Mouse (Mus musculus) monocyte, adult 5-6 weeks (primary cell): ENCODE data around the gene Ccdc102a. TPM values are rescaled to one million over a fixed set of nuclear protein-coding genes. Genes with fewer than 3 reads are reported as not detected.
"Not testable (repeated sequence)": the region's sequence is repeated elsewhere in the genome, so short reads cannot be mapped to it uniquely, and the experiment has no call there.

Experiments
- ATAC-seq: fragments of 153-309, 156-312 bp; replicated peaks from 2 replicates; pipeline ENCODE4 v1.8.0; 2017; ENCODE audit warnings: mild to moderate bottlenecking; ENCODE audit not compliant: low TSS enrichment, insufficient number of reproducible peaks, severe bottlenecking, poor library complexity, low FRiP score
- total RNA-seq: library from RNA; stranded (forward); fragments of 200-1000, 200-491, 200-594 nt; gene quantifications from 3 replicates; pipeline ENCODE4 v1.2.3, GENCODE M21; 2017

Gene Ccdc102a
- total RNA-seq, 1 experiment from 2014 or later: 1.8 TPM

DNA sequence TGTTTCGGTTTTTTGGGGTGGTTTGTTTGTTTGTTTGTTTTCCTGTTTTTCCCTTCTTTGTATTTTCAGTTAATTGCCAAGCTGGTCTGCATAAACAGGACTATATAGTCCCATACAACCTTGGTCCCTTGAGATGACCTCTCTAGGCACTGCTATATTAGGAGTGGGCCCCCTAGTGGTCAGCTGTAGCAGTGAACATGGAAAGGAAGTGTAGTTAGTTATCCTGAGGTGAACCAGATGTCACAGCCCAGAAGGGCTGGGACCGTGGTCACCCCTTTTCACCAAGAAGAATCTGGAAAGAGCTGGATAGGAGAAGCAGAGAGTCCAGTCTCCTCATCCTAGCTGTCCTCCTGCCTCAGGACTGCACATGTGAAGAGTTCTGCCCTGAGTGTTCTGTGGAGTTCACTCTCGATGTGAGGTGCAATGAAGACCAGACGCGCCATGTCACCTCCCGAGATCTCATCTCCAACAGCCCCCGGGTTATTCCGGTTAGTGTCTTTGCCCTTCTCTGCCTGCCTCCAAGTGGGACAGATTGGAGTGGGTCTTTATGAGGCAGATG is 56.5 kb downstream of the Ccdc102a start:
- peak; percentile 60; the same call in 1 of the 2 replicates for ATAC-seq

DNA sequence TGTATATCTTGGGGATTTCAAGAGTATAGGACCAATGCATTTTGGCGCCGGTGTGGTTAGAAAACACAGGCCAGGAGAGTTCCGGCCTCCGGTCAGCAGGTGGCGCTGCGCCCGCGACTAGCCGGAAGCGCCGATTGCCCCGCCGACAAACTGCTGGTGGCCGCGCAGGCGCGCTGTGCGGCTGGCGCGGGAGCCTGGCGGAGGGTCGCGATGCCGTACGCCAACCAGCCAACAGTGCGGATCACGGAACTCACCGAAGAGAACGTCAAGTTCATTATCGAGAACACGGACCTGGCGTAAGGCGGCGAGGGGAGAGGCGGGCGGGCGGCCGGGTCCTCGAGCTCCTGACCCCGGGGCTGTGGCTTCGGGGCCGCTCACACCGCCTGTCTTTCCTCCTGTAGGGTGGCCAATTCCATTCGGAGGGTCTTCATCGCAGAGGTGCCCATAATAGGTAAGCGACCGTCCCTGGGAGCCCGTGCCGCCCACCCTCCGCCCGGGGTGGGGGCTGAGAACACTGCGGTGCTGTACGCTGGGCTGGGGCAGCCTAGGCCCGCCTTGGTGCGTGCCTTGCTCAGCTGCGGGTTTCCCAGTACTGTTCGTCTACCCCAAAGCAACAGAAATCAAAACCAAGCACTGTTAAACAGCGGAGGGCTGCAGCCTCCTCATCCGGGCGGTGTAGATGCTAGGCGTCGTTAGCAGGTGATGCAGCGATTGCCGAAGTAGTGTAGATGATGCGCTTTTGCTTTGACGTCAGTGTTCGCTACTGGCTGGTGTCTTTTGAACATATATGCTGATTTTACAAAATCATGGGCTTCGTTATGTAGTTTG is 60.3 kb downstream of the Ccdc102a start, which contains the start of gene Polr2c:
Gene Polr2c, plus strand, starts transcription at position 105 of the 828 bp plus-strand sequence.
- peak; percentile 72 for ATAC-seq

DNA sequence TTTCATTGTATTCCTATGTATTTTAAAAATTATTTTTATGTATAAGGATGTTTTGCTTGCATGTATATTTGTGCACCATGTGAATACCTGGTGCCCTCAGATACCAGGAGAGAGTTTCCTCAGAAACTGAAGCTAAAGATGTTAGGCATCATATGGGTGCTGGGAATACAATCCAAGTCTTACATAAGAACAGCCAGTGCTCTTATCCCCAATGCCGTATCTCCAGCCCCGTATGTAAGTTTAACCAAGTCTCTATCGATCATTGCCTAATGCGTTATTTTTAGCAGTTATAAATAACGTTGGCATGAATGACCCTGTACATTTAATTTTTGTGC is 60.9 kb downstream of the Ccdc102a start:
- no peak for ATAC-seq

DNA sequence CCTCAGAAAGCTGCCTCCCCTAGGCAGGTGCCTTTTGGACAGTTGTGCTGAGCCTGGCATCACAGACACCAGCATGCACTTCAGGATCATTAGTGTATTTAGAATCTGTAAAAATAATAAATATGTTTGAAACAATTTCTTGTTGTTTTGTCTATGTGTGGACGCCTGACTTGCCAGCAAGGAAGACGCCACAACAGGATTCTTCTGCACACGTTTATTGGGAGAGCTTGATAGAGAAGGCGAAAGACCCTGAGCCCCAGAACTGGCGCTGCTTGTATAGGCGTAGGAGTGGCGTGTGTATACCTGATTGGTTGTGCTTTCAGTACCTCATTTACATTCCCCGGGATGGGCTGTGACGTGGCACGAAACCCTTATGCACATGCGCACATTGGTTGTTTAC is 63.1 kb downstream of the Ccdc102a start:
- ATAC-seq: not testable (repeated sequence)

Other genes with a start within 250 kb of the Ccdc102a start
- gene Pllp, start 221.8 kb downstream of the Ccdc102a start, total RNA-seq: not detected in 3 replicates
- 0.11 to 0.87 TPM (median 0.57 TPM) in 3 replicates for gene Ccl22, start 172.5 kb downstream of the Ccdc102a start, total RNA-seq
- gene Cx3cl1, start 146.1 kb downstream of the Ccdc102a start, total RNA-seq: not detected in 3 replicates
- not detected in 3 replicates for gene Ccl17, start 107.6 kb downstream of the Ccdc102a start, total RNA-seq
- 23.0 to 27.5 TPM (median 25.1 TPM) in 3 replicates for gene Coq9, start 79.8 kb downstream of the Ccdc102a start, total RNA-seq
- gene Ciapin1, start 79.7 kb downstream of the Ccdc102a start, total RNA-seq: 17.0 to 23.7 TPM (median 17.3 TPM) in 3 replicates
- gene Polr2c, start 60.6 kb downstream of the Ccdc102a start, total RNA-seq: 36.9 to 49.4 TPM (median 40.6 TPM) in 3 replicates
- gene Dok4, start 41.8 kb downstream of the Ccdc102a start, total RNA-seq: 0.97 to 4.5 TPM (median 1.2 TPM) in 3 replicates
- gene Adgrg5, start 5.6 kb upstream of the Ccdc102a start, total RNA-seq: 0.86 to 2.6 TPM (median 1.9 TPM) in 3 replicates
- gene Adgrg1, start 56.7 kb upstream of the Ccdc102a start, total RNA-seq: 2.2 to 16.6 TPM (median 4.6 TPM) in 3 replicates
- 2.9 to 15.5 TPM (median 10.1 TPM) in 3 replicates for gene Adgrg3, start 99.6 kb upstream of the Ccdc102a start, total RNA-seq
- gene Drc7, start 137.0 kb upstream of the Ccdc102a start, total RNA-seq: not detected in 3 replicates
- gene Katnb1, start 163.1 kb upstream of the Ccdc102a start, total RNA-seq: 12.6 to 46.5 TPM (median 38.6 TPM) in 3 replicates